Mouse (Mus musculus): ENCODE data around the gene Pde6g.

- no peak for TF ChIP-seq ELF1 (IDR thresholded peaks at IDR 0.05; ENCODE audit: low read depth, low read length)
- no peak for TF ChIP-seq CTCF (IDR thresholded peaks at IDR 0.05 in 2 of 3, conservative IDR thresholded peaks at IDR 0.05 in 1 of 3; ENCODE audit: control insufficient read depth in 1 of 3, insufficient read depth in 1 of 3, low read depth in 2 of 3, low read length in 3 of 3, poor library complexity in 1 of 3, severe bottlenecking in 1 of 3)
- TF ChIP-seq EP300 (IDR thresholded peaks at IDR 0.05; ENCODE audit: low read depth in 1 of 2, low read length in 2 of 2) = peak in 1 of 2 experiments; percentile 52; a peak in 2 of 4 replicates
- no peak for TF ChIP-seq SMC3 (IDR thresholded peaks at IDR 0.05; ENCODE audit: low read depth, low read length)
- TF ChIP-seq POLR2A (IDR thresholded peaks at IDR 0.05; ENCODE audit: control insufficient read depth in 1 of 2, insufficient read depth in 1 of 2, low read depth in 1 of 2, low read length in 2 of 2, poor library complexity in 1 of 2) = no peak
- no peak for TF ChIP-seq SIN3A (IDR thresholded peaks at IDR 0.05; ENCODE audit: low read length)
- no peak for TF ChIP-seq MAX (IDR thresholded peaks at IDR 0.05; ENCODE audit: low read length)
- TF ChIP-seq TBP (IDR thresholded peaks at IDR 0.05; ENCODE audit: low read depth, low read length) = no peak
- no peak for TF ChIP-seq HCFC1 (IDR thresholded peaks at IDR 0.05; ENCODE audit: low read depth, low read length)
Observed at GRCm38 (mm10) chr11:120444106-120444505, 9.2 kb downstream of the Pde6g start.

Data from MEL (cell line).